Mouse (Mus musculus) lung, embryonic 14.5 days (tissue): Measurements from ENCODE around the gene Upp2. TPM values are rescaled to one million over a fixed set of nuclear protein-coding genes. Genes with fewer than 3 reads are reported as not detected.

Experiments used
- ATAC-seq: fragments of 200-750 bp; cut with Nextera tagmentation; 2 replicates; pipeline ENCODE4 v1.8.0; 2017; ENCODE audit warnings: mild to moderate bottlenecking, moderate TSS enrichment, moderate library complexity; ENCODE audit not compliant: insufficient read depth
- DNase-seq: peaks from one replicate; pipeline ENCODE4 v3.0.0-alpha.2; 2015
- H3K27ac ChIP-seq: fragments of 300-500 bp; sonication (generic); 2 replicates; pipeline ENCODE4 v1.5.1; 2014; ENCODE audit warnings: low read depth, mild to moderate bottlenecking, moderate library complexity
- H3K27me3 ChIP-seq: fragments of 300-500 bp; sonication (generic); 2 replicates; pipeline ENCODE4 v1.6.1; 2014; ENCODE audit warnings: low read length, control low read depth; ENCODE audit not compliant: insufficient read depth
- H3K36me3 ChIP-seq: fragments of 300-500 bp; sonication (generic); 2 replicates; pipeline ENCODE4 v1.6.1; 2014; ENCODE audit warnings: control low read depth; ENCODE audit not compliant: insufficient read depth
- H3K4me1 ChIP-seq: fragments of 300-500 bp; sonication (generic); 2 replicates; pipeline ENCODE4 v1.6.1; 2014; ENCODE audit warnings: antibody characterized with exemption, control low read depth; ENCODE audit not compliant: insufficient read depth
- H3K4me2 ChIP-seq: fragments of 300-500 bp; sonication (generic); 2 replicates; pipeline ENCODE4 v1.6.1; 2014; ENCODE audit warnings: mild to moderate bottlenecking
- H3K4me3 ChIP-seq: fragments of 300-500 bp; sonication (generic); 2 replicates; pipeline ENCODE4 v1.5.1; 2014; ENCODE audit warnings: low read depth, low read length
- H3K9ac ChIP-seq: fragments of 300-500 bp; sonication (generic); 2 replicates; pipeline ENCODE4 v1.6.1; 2014
- H3K9me3 ChIP-seq: fragments of 300-500 bp; sonication (generic); 2 replicates; pipeline ENCODE4 v1.6.1; 2016; ENCODE audit warnings: low read depth, low read length, control low read depth
- CTCF ChIP-seq: IDR thresholded peaks from 2 replicates; pipeline ENCODE4 v1.5.1; 2016; ENCODE audit warnings: antibody characterized with exemption, low read depth
- WGBS: fragments of 180-500 bp; shearing (Covaris S2); extraction: QIAGEN DNeasy Blood & Tissue Kit; methylation state at CpG from one replicate; pipeline ENCODE4 v1.1.7; 2014; 5-methylcytosine and 5-hydroxymethylcytosine counted together
- polyA plus RNA-seq: library from polyadenylated mRNA; unstranded; fragments of >200 nt; fragmentation: Nextera tagmentation; extraction: Ambion mirVana; gene quantifications from 2 replicates; pipeline ENCODE4 v1.2.1, GENCODE M21; 2014

Upp2 gene
- polyA plus RNA-seq, 1 experiment from 2014 or later, result 8.6 TPM

- no peaks in the 10 kb centered on the region for H3K36me3 ChIP-seq
- no peaks in the 10 kb centered on the region for H3K4me1 ChIP-seq
- ATAC-seq (no peak), DNase-seq (no peak)
- no peak overlapping the region for H3K4me3 ChIP-seq
- 50% methylated on average over 5 of the region's 5 CpGs for WGBS
- no peaks in the 10 kb centered on the region; the same call in 1 of the 2 replicates for H3K9me3 ChIP-seq
- H3K9ac ChIP-seq, result no peak overlapping the region
- TF ChIP-seq CTCF, result no peak
- no peak overlapping the region for H3K4me2 ChIP-seq
- no peak overlapping the region for H3K27ac ChIP-seq
- H3K27me3 ChIP-seq, result no peaks in the 10 kb centered on the region
These were observed 181.2 kb downstream of the Upp2 start for GRCm38 (mm10) chr2:58748296-58748695.

- no peak overlapping the region for H3K4me3 ChIP-seq
- no peaks in the 10 kb centered on the region; the same call in 1 of the 2 replicates for H3K9me3 ChIP-seq
- H3K27me3 ChIP-seq, result no peaks in the 10 kb centered on the region
- no peak overlapping the region for H3K4me2 ChIP-seq
- DNase-seq, result no peak
- H3K4me1 ChIP-seq, result no peaks in the 10 kb centered on the region
- H3K36me3 ChIP-seq, result no peaks in the 10 kb centered on the region
- no peak overlapping the region for H3K27ac ChIP-seq
- TF ChIP-seq CTCF, result no peak
- H3K9ac ChIP-seq, result no peak overlapping the region
- WGBS, result 52% methylated on average over 2 of the region's 2 CpGs
- no peak for ATAC-seq
These were observed 185.8 kb downstream of the Upp2 start for GRCm38 (mm10) chr2:58752891-58753290.

GRCm38 (mm10) chr2:58754736-58755135 is 187.6 kb downstream of the Upp2 start:
- H3K27me3 ChIP-seq, result no peaks in the 10 kb centered on the region
- ATAC-seq (no peak), DNase-seq (no peak)
- no peaks in the 10 kb centered on the region; the same call in 1 of the 2 replicates for H3K9me3 ChIP-seq
- H3K9ac ChIP-seq, result no peak overlapping the region
- H3K4me1 ChIP-seq, result no peaks in the 10 kb centered on the region
- no peaks in the 10 kb centered on the region for H3K36me3 ChIP-seq
- TF ChIP-seq CTCF, result no peak
- no peak overlapping the region for H3K27ac ChIP-seq
- H3K4me2 ChIP-seq, result no peak overlapping the region
- no peak overlapping the region for H3K4me3 ChIP-seq
- WGBS, result 51% methylated on average over 3 of the region's 3 CpGs

GRCm38 (mm10) chr2:58758081-58758480 is 191.0 kb downstream of the Upp2 start:
- Histone ChIP-seq H3K27ac (no peak overlapping the region), H3K36me3 (no peaks in the 10 kb centered on the region), H3K4me1 (no peaks in the 10 kb centered on the region), H3K27me3 (no peaks in the 10 kb centered on the region), H3K9me3 (no peaks in the 10 kb centered on the region), H3K4me2 (no peak overlapping the region), H3K9ac (no peak overlapping the region), H3K4me3 (no peak overlapping the region)
- DNase-seq, result no peak
- no peak for TF ChIP-seq CTCF
- 60% methylated on average over 2 of the region's 2 CpGs for WGBS
- no peak for ATAC-seq

GRCm38 (mm10) chr2:58759676-58760075 is 192.6 kb downstream of the Upp2 start:
- Histone ChIP-seq H3K36me3 (no peaks in the 10 kb centered on the region), H3K4me3 (no peak overlapping the region), H3K9me3 (no peaks in the 10 kb centered on the region), H3K9ac (no peak overlapping the region), H3K27ac (no peak overlapping the region), H3K4me2 (no peak overlapping the region), H3K27me3 (no peaks in the 10 kb centered on the region), H3K4me1 (no peaks in the 10 kb centered on the region)
- DNase-seq (no peak), ATAC-seq (no peak)
- no peak for TF ChIP-seq CTCF
- 45% methylated on average over 5 of the region's 5 CpGs for WGBS

GRCm38 (mm10) chr2:58765141-58765540 is 198.0 kb downstream of the Upp2 start:
- ATAC-seq, result no peak
- Histone ChIP-seq H3K9ac (no peak overlapping the region), H3K27me3 (no peaks in the 10 kb centered on the region), H3K4me3 (no peak overlapping the region), H3K9me3 (no peaks in the 10 kb centered on the region), H3K36me3 (no peaks in the 10 kb centered on the region), H3K4me2 (no peak overlapping the region), H3K27ac (no peak overlapping the region), H3K4me1 (no peaks in the 10 kb centered on the region)
- DNase-seq, result no peak
- no peak for TF ChIP-seq CTCF
- 77% methylated on average over 8 of the region's 8 CpGs for WGBS

GRCm38 (mm10) chr2:58773833-58774232 is 206.7 kb downstream of the Upp2 start:
- no peak overlapping the region for H3K4me3 ChIP-seq
- no peaks in the 10 kb centered on the region for H3K27me3 ChIP-seq
- H3K36me3 ChIP-seq, result no peaks in the 10 kb centered on the region
- no peak for ATAC-seq
- no peaks in the 10 kb centered on the region for H3K4me1 ChIP-seq
- H3K4me2 ChIP-seq, result no peak overlapping the region
- no peak overlapping the region for H3K9ac ChIP-seq
- TF ChIP-seq CTCF, result no peak
- H3K9me3 ChIP-seq, result no peaks in the 10 kb centered on the region
- WGBS, result 82% methylated on average over 9 of the region's 9 CpGs
- DNase-seq, result no peak
- no peak overlapping the region for H3K27ac ChIP-seq

- 70% methylated on average over 3 of the region's 3 CpGs for WGBS
- no peaks in the 10 kb centered on the region for H3K36me3 ChIP-seq
- no peak overlapping the region for H3K27ac ChIP-seq
- peaks cover 9% of the 10 kb centered on the region for H3K4me1 ChIP-seq
- DNase-seq (no peak), ATAC-seq (0 out of 2 replicates have a peak, but pooled peaks have one; percentile 28)
- H3K9me3 ChIP-seq, result no peaks in the 10 kb centered on the region
- H3K4me2 ChIP-seq, result no peak overlapping the region
- no peak overlapping the region for H3K4me3 ChIP-seq
- H3K27me3 ChIP-seq, result no peaks in the 10 kb centered on the region
- no peak for TF ChIP-seq CTCF
- H3K9ac ChIP-seq, result no peak overlapping the region
These were observed 211.9 kb downstream of the Upp2 start for GRCm38 (mm10) chr2:58778986-58779495.
